Mouse (Mus musculus) kidney, postnatal 0 days (tissue): ENCODE measurements at regions not wholly inside any gene's neighbourhood (a gene's known extent, or its start where the extent isn't known, plus 50 kb on each side); places are given as distances from the start of the nearest gene placed in this dataset.

Source experiments
- ATAC-seq: fragments of 200-750 bp; cut with Nextera tagmentation; replicated peaks from 2 replicates; pipeline ENCODE4 v1.8.0; 2017; ENCODE audit warnings: low read depth, moderate number of reproducible peaks, moderate TSS enrichment, moderate library complexity; ENCODE audit not compliant: low FRiP score
- DNase-seq: peaks from one replicate; pipeline ENCODE4 v3.0.0-alpha.2; 2016; ENCODE audit warnings: low spot score
- H3K27ac ChIP-seq: fragments of 300-500 bp; sonication (generic); 2 replicates; pipeline ENCODE4 v1.5.1; 2014; ENCODE audit warnings: mild to moderate bottlenecking
- H3K27me3 ChIP-seq: fragments of 300-500 bp; sonication (generic); 2 replicates; pipeline ENCODE4 v1.6.1; 2014; ENCODE audit warnings: low read length, mixed read lengths; ENCODE audit not compliant: insufficient read depth
- H3K36me3 ChIP-seq: fragments of 300-500 bp; sonication (generic); 2 replicates; pipeline ENCODE4 v1.6.1; 2014; ENCODE audit warnings: low read length, mixed read lengths; ENCODE audit not compliant: insufficient read depth
- H3K4me1 ChIP-seq: fragments of 300-500 bp; sonication (generic); replicated peaks from 2 replicates; pipeline ENCODE4 v1.6.1; 2014; ENCODE audit warnings: antibody characterized with exemption, low read length, mixed read lengths; ENCODE audit not compliant: insufficient read depth
- H3K4me2 ChIP-seq: fragments of 300-500 bp; sonication (generic); 2 replicates; pipeline ENCODE4 v1.6.1; 2014; ENCODE audit warnings: mild to moderate bottlenecking, low read length, moderate library complexity, mixed read lengths
- H3K4me3 ChIP-seq: fragments of 300-500 bp; sonication (generic); replicated peaks from 2 replicates; pipeline ENCODE4 v1.5.1; 2014; ENCODE audit warnings: low read depth, low read length
- H3K9ac ChIP-seq: fragments of 300-500 bp; sonication (generic); 2 replicates; pipeline ENCODE4 v1.6.1; 2014; ENCODE audit warnings: low read depth, low read length
- H3K9me3 ChIP-seq: fragments of 300-500 bp; sonication (generic); replicated peaks from 2 replicates; pipeline ENCODE4 v1.6.1; 2016; ENCODE audit warnings: low read length, inconsistent platforms, mixed read lengths
- CTCF ChIP-seq: IDR thresholded peaks from 2 replicates; pipeline ENCODE4 v1.5.1; 2016; ENCODE audit warnings: antibody characterized with exemption, low read depth, mild to moderate bottlenecking, moderate library complexity
- WGBS: fragments of 180-500 bp; shearing (Covaris S2); extraction: QIAGEN DNeasy Blood & Tissue Kit; methylation state at CpG from one replicate; pipeline ENCODE4 v1.1.7; 2014; 5-methylcytosine and 5-hydroxymethylcytosine counted together

DNA sequence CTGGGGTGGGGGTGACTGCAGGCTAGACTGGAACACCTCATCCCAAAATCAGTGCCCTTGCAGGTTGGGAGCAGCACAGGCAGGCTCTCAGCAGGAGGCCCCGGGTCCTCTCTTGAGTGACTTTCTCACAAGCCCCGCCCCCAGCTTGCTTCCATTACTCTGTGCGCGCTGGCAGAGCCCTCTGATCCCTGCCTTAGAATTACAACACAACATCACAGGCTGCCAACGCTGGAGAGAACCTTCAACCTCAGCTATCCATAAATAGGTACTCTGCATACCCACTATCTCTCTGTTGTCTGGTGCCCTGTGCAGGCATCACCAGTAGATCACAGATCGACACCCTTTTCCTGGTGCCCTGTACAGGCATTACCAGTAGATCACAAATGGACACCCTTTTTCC is 139.1 kb upstream of the Igsf21 start:
- no peak for TF ChIP-seq CTCF
- Histone ChIP-seq H3K9ac (no peak overlapping the region), H3K4me1 (no peaks in the 10 kb centered on the region), H3K27me3 (no peaks in the 10 kb centered on the region), H3K9me3 (no peaks in the 10 kb centered on the region), H3K4me3 (no peak overlapping the region), H3K36me3 (no peaks in the 10 kb centered on the region), H3K4me2 (no peak overlapping the region), H3K27ac (no peak overlapping the region)
- WGBS: 55% methylated on average over 6 of the region's 6 CpGs
- ATAC-seq (no peak), DNase-seq (no peak)

DNA sequence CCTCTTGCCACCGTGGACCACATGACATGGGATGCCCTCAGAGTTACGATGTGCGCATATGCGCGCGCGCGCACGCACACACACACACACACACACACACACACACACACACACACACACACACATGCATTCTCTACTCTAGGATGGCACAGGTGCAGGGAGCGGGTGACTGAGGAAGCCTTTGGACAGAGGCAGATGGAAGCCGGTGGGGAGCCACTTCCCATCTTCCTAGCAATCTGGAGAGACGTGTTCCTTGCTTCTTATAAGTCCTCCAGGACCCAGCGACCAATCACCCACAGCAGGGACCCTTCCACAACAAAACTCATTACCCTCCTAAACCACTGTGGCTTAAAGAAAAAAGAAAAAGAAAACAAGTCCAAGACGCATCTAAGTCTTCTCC is 138.6 kb upstream of the Igsf21 start:
- Histone ChIP-seq H3K9me3 (no peaks in the 10 kb centered on the region), H3K4me2 (no peak overlapping the region), H3K36me3 (no peaks in the 10 kb centered on the region), H3K4me3 (no peak overlapping the region), H3K4me1 (no peaks in the 10 kb centered on the region), H3K27me3 (no peaks in the 10 kb centered on the region; the same call in 1 of the 2 replicates), H3K9ac (no peak overlapping the region), H3K27ac (no peak overlapping the region)
- 94% methylated on average over 14 of the region's 14 CpGs for WGBS
- TF ChIP-seq CTCF: no peak
- no peak for DNase-seq
- no peak for ATAC-seq

DNA sequence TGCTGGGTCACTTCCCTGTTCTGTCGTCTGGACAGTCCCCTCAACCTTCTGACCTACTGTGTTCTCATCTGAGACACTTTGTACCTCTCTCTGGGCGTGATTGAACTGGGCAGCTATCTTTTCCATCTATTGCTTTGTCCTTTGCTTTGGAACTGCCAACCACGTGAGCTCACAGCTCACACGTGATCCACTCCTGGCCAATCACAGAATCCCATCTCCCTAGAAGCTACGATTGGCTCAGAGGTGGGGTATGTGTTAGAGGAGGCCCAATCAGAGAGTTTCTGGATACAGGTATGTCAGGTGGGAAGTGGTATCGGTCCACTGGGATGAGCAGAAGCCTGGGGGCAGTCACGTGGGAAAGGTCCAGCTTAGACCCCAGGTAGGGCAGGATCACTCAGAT is 137.0 kb upstream of the Igsf21 start:
- no peak overlapping the region for H3K4me2 ChIP-seq
- no peaks in the 10 kb centered on the region; the same call in 1 of the 2 replicates for H3K27me3 ChIP-seq
- H3K4me1 ChIP-seq: no peaks in the 10 kb centered on the region
- no peak overlapping the region for H3K9ac ChIP-seq
- H3K27ac ChIP-seq: no peak overlapping the region
- ATAC-seq (no peak), DNase-seq (no peak)
- H3K4me3 ChIP-seq: no peak overlapping the region
- 61% methylated on average over 7 of the region's 7 CpGs for WGBS
- H3K9me3 ChIP-seq: no peaks in the 10 kb centered on the region
- no peaks in the 10 kb centered on the region for H3K36me3 ChIP-seq
- no peak for TF ChIP-seq CTCF

DNA sequence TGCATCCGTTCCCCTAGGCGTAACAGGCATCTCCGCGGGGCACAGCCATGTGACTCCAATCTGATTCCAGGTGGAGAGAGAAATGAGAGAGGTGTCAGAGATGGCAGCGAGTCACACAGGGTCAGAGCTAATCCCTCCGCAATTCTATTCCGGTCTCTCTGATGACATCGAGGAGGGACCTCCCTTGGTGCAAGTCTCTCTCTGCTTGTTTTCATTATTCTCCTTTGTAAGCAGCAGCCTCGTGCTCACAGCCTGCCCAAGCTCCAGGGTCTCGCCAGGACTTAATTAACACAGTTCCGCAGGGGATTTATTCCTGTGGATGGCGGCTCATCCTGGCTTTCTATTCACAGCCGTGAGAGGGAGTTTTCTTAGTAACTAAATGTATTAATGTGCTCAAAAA is 134.1 kb upstream of the Igsf21 start:
- no peak for TF ChIP-seq CTCF
- DNase-seq (peak; percentile 3), ATAC-seq (no peak)
- Histone ChIP-seq H3K4me2 (no peak overlapping the region), H3K27me3 (no peaks in the 10 kb centered on the region; the same call in none of the 2 replicates), H3K4me1 (no peaks in the 10 kb centered on the region), H3K36me3 (no peaks in the 10 kb centered on the region), H3K4me3 (no peak overlapping the region), H3K9me3 (no peaks in the 10 kb centered on the region), H3K27ac (no peak overlapping the region), H3K9ac (no peak overlapping the region)
- 18% methylated on average over 13 of the region's 13 CpGs for WGBS

DNA sequence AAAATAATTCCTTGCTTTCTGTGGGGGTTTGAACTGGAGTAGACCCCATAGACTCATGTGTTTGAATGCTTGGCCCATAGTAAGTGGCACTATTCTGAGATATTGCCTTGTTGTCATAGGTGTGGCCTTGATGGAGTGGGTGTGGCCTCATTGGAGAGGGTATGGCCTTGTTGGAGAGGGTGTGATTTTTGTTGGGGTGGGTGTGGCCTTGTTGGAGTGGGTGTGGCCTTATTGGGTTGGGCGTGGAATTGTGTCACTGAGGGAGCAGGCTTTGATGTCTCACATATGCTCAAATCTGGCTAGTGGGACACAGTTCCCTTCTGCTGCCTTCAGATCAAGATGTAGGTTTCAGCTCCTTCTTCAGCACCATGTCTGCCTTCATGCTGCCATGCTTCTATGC is 131.4 kb upstream of the Igsf21 start:
- WGBS: 70% methylated on average over 1 of the region's 1 CpGs
- ATAC-seq (no peak), DNase-seq (no peak)
- H3K36me3 ChIP-seq: no peaks in the 10 kb centered on the region
- H3K9me3 ChIP-seq: no peaks in the 10 kb centered on the region
- no peaks in the 10 kb centered on the region for H3K4me1 ChIP-seq
- H3K27ac ChIP-seq: no peak overlapping the region
- TF ChIP-seq CTCF: no peak
- no peak overlapping the region for H3K4me3 ChIP-seq
- H3K27me3 ChIP-seq: no peaks in the 10 kb centered on the region; the same call in none of the 2 replicates
- H3K4me2 ChIP-seq: no peak overlapping the region
- H3K9ac ChIP-seq: no peak overlapping the region

DNA sequence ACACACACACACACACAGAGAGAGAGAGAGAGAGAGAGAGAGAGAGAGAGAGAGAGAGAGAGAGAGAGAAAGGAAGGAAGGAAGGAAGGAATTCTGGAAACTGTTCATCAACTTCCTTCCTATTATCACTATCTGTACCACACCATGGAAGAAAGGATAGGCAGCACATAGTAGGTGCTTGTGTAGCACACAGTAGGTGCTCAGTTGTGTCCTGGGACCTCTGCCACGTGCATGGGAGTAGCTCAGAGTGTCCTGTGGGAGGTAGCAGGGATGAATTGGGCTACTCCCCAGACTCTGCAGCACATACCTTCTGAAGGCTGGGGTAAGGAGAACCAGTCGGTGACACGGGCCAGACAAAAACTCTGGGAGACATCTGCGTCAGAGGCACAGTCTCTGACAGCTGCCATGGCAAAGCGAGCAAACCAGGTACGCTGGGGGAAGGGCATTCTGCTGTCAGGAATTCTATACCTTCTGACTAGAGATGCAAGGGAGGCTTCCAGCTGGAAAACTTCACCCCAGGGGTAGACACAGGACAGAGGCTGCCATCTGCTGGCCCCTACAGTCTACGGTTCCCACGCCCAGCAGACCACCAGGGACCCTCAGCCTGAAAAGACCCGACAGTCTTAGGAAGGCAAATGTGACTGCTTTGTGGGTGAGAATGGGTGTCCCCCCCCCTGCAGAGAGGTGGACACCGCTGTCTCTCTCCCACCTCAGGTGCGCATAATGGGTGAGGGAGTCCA is 126.2 kb upstream of the Igsf21 start:
- ATAC-seq (no peak), DNase-seq (no peak)
- no peak overlapping the region for H3K27ac ChIP-seq
- no peaks in the 10 kb centered on the region for H3K4me1 ChIP-seq
- no peaks in the 10 kb centered on the region; the same call in 1 of the 2 replicates for H3K27me3 ChIP-seq
- H3K4me2 ChIP-seq: no peak overlapping the region
- 47% methylated on average over 11 of the region's 11 CpGs for WGBS
- peak; percentile 27; the same call in 1 of the 2 replicates for TF ChIP-seq CTCF
- no peak overlapping the region for H3K4me3 ChIP-seq
- H3K9me3 ChIP-seq: no peaks in the 10 kb centered on the region
- H3K9ac ChIP-seq: no peak overlapping the region
- H3K36me3 ChIP-seq: no peaks in the 10 kb centered on the region
